Mouse (Mus musculus) thymus, postnatal 25 days (tissue): ENCODE results near the gene 4930568D16Rik.

Experiments used
- DNase-seq: peaks from one replicate; pipeline ENCODE4 v3.0.0; 2022

4930568D16Rik gene

GRCm38 (mm10) chr2:35367629-35368028 is at the start of gene 4930568D16Rik:
Gene 4930568D16Rik (minus strand): TSS chr2:35367729.
- DNase-seq, result no peak

GRCm38 (mm10) chr2:35417231-35417630 is 49.7 kb upstream of the 4930568D16Rik start:
- no peak for DNase-seq

- no peak for DNase-seq
These were observed 48.9 kb upstream of the 4930568D16Rik start for GRCm38 (mm10) chr2:35416473-35416872.

- no peak for DNase-seq
These were observed 45.3 kb upstream of the 4930568D16Rik start for GRCm38 (mm10) chr2:35412810-35413209.

GRCm38 (mm10) chr2:35412246-35412645 is 44.7 kb upstream of the 4930568D16Rik start:
- no peak for DNase-seq

- DNase-seq, result no peak
These were observed 44.2 kb upstream of the 4930568D16Rik start for GRCm38 (mm10) chr2:35411640-35412190.

- DNase-seq, result no peak
These were observed 41.9 kb upstream of the 4930568D16Rik start for GRCm38 (mm10) chr2:35409466-35409865.

GRCm38 (mm10) chr2:35408409-35409110 is 41.0 kb upstream of the 4930568D16Rik start:
- DNase-seq, result no peak

GRCm38 (mm10) chr2:35407878-35408277 is 40.3 kb upstream of the 4930568D16Rik start:
- DNase-seq, result no peak

- no peak for DNase-seq
These were observed 39.7 kb upstream of the 4930568D16Rik start for GRCm38 (mm10) chr2:35407266-35407665.

- DNase-seq, result no peak
These were observed 39.1 kb upstream of the 4930568D16Rik start for GRCm38 (mm10) chr2:35406611-35407010.

- DNase-seq, result no peak
These were observed 34.9 kb upstream of the 4930568D16Rik start for GRCm38 (mm10) chr2:35402391-35402790.

- no peak for DNase-seq
These were observed 33.2 kb upstream of the 4930568D16Rik start for GRCm38 (mm10) chr2:35400739-35401138.

GRCm38 (mm10) chr2:35398184-35398828 is 30.8 kb upstream of the 4930568D16Rik start:
- DNase-seq, result no peak

GRCm38 (mm10) chr2:35397590-35398173 is 30.2 kb upstream of the 4930568D16Rik start:
- peak; percentile 80 for DNase-seq

GRCm38 (mm10) chr2:35397096-35397495 is 29.6 kb upstream of the 4930568D16Rik start, which contains the start of gene 4930402F06Rik:
Gene 4930402F06Rik (minus strand): TSS chr2:35397175.
- DNase-seq, result no peak

- DNase-seq, result no peak
These were observed 17.9 kb upstream of the 4930568D16Rik start for GRCm38 (mm10) chr2:35385441-35385871.

GRCm38 (mm10) chr2:35379306-35379705 is 11.8 kb upstream of the 4930568D16Rik start:
- no peak for DNase-seq

- DNase-seq, result no peak
These were observed 10.1 kb upstream of the 4930568D16Rik start for GRCm38 (mm10) chr2:35377600-35377999.

- DNase-seq, result peak; percentile 48
These were observed 5.5 kb upstream of the 4930568D16Rik start for GRCm38 (mm10) chr2:35373003-35373402.

- DNase-seq, result no peak
These were observed 3.2 kb upstream of the 4930568D16Rik start for GRCm38 (mm10) chr2:35370686-35371085.

- no peak for DNase-seq
These were observed 18.3 kb downstream of the 4930568D16Rik start for GRCm38 (mm10) chr2:35349184-35349583.

GRCm38 (mm10) chr2:35345984-35346383 is 21.5 kb downstream of the 4930568D16Rik start:
- no peak for DNase-seq

- no peak for DNase-seq
These were observed 24.9 kb downstream of the 4930568D16Rik start for GRCm38 (mm10) chr2:35342605-35343004.
